Mouse (Mus musculus) midbrain, embryonic 14.5 days (tissue): ENCODE measurements around the gene Ubxn1. TPM values are rescaled to one million over a fixed set of nuclear protein-coding genes. Genes with fewer than 3 reads are reported as not detected.

Experiments
- ATAC-seq: fragments of 200-750 bp; cut with Nextera tagmentation; 2 replicates; pipeline ENCODE4 v1.8.0; 2017; ENCODE audit warnings: moderate number of reproducible peaks, moderate library complexity; ENCODE audit not compliant: low FRiP score, low TSS enrichment
- DNase-seq: peaks from one replicate; pipeline ENCODE4 v3.0.0-alpha.2; 2015
- H3K27ac ChIP-seq: fragments of 300-500 bp; sonication (generic); replicated peaks from 2 replicates; pipeline ENCODE4 v1.5.1; 2014; ENCODE audit warnings: mild to moderate bottlenecking, low read depth, low read length, moderate library complexity
- H3K27me3 ChIP-seq: fragments of 300-500 bp; sonication (generic); 2 replicates; pipeline ENCODE4 v1.6.1; 2014; ENCODE audit warnings: low read length, control low read depth, mixed read lengths; ENCODE audit not compliant: control insufficient read depth, insufficient read depth
- H3K36me3 ChIP-seq: fragments of 300-500 bp; sonication (generic); 2 replicates; pipeline ENCODE4 v1.6.1; 2014; ENCODE audit warnings: low read length, control low read depth; ENCODE audit not compliant: control insufficient read depth, insufficient read depth
- H3K4me1 ChIP-seq: fragments of 300-500 bp; sonication (generic); 2 replicates; pipeline ENCODE4 v1.6.1; 2014; ENCODE audit warnings: mild to moderate bottlenecking, antibody characterized with exemption, low read length, control low read depth; ENCODE audit not compliant: control insufficient read depth, insufficient read depth
- H3K4me2 ChIP-seq: fragments of 300-500 bp; sonication (generic); 2 replicates; pipeline ENCODE4 v1.6.1; 2014; ENCODE audit warnings: mild to moderate bottlenecking, low read length, moderate library complexity
- H3K4me3 ChIP-seq: fragments of 300-500 bp; sonication (generic); replicated peaks from 2 replicates; pipeline ENCODE4 v1.5.1; 2014; ENCODE audit warnings: low read depth, low read length
- H3K9ac ChIP-seq: fragments of 300-500 bp; sonication (generic); replicated peaks from 2 replicates; pipeline ENCODE4 v1.6.1; 2014; ENCODE audit warnings: mild to moderate bottlenecking, low read length, moderate library complexity
- H3K9me3 ChIP-seq: fragments of 300-500 bp; sonication (generic); 2 replicates; pipeline ENCODE4 v1.6.1; 2016; ENCODE audit warnings: low read length, control low read depth, mixed read lengths; ENCODE audit not compliant: control insufficient read depth
- WGBS: fragments of 180-500 bp; shearing (Covaris S2); extraction: QIAGEN DNeasy Blood & Tissue Kit; methylation state at CpG from one replicate; pipeline ENCODE4 v1.1.7; 2014; 5-methylcytosine and 5-hydroxymethylcytosine counted together
- polyA plus RNA-seq: library from polyadenylated mRNA; unstranded; fragments of >200 nt; fragmentation: Nextera tagmentation; extraction: Ambion mirVana; gene quantifications from 2 replicates; pipeline ENCODE4 v1.2.1, GENCODE M21; 2014

Gene Ubxn1
- polyA plus RNA-seq, 1 experiment from 2014 or later: 139 TPM

GRCm38 (mm10) chr19:8908531-8908930 lies 37.2 kb downstream of the Ubxn1 start:
- Histone ChIP-seq H3K27ac (no peak overlapping the region), H3K4me3 (no peak overlapping the region), H3K9ac (no peak overlapping the region), H3K4me1 (no peaks in the 10 kb centered on the region), H3K4me2 (no peak overlapping the region), H3K36me3 (peaks cover 97% of the 10 kb centered on the region), H3K27me3 (no peaks in the 10 kb centered on the region), H3K9me3 (no peaks in the 10 kb centered on the region)
- WGBS: 93% methylated on average over 6 of the region's 6 CpGs
- ATAC-seq: no peak
- DNase-seq: no peak

GRCm38 (mm10) chr19:8911810-8912209 lies 40.5 kb downstream of the Ubxn1 start:
- H3K36me3 ChIP-seq: peaks cover 100% of the 10 kb centered on the region
- no peak overlapping the region for H3K4me3 ChIP-seq
- H3K4me2 ChIP-seq: no peak overlapping the region
- H3K27me3 ChIP-seq: no peaks in the 10 kb centered on the region
- H3K9me3 ChIP-seq: no peaks in the 10 kb centered on the region
- WGBS: 96% methylated on average over 5 of the region's 5 CpGs
- ATAC-seq: no peak
- DNase-seq: no peak
- no peaks in the 10 kb centered on the region for H3K4me1 ChIP-seq
- no peak overlapping the region for H3K9ac ChIP-seq
- H3K27ac ChIP-seq: no peak overlapping the region

GRCm38 (mm10) chr19:8914212-8914611 lies 42.9 kb downstream of the Ubxn1 start:
- H3K9me3 ChIP-seq: no peaks in the 10 kb centered on the region
- H3K36me3 ChIP-seq: peaks cover 80% of the 10 kb centered on the region
- no peaks in the 10 kb centered on the region for H3K4me1 ChIP-seq
- no peak overlapping the region for H3K27ac ChIP-seq
- H3K9ac ChIP-seq: no peak overlapping the region
- WGBS: 94% methylated on average over 3 of the region's 3 CpGs
- H3K27me3 ChIP-seq: no peaks in the 10 kb centered on the region
- DNase-seq (no peak), ATAC-seq (no peak)
- H3K4me3 ChIP-seq: no peak overlapping the region
- no peak overlapping the region for H3K4me2 ChIP-seq

GRCm38 (mm10) chr19:8919000-8919399 lies 47.7 kb downstream of the Ubxn1 start:
- no peak for ATAC-seq
- no peak overlapping the region for H3K4me3 ChIP-seq

GRCm38 (mm10) chr19:8919684-8920072 lies 48.4 kb downstream of the Ubxn1 start:
- Histone ChIP-seq H3K27me3 (no peaks in the 10 kb centered on the region), H3K9me3 (no peaks in the 10 kb centered on the region), H3K4me3 (peak overlapping the region; percentile 83), H3K4me1 (peaks cover 10% of the 10 kb centered on the region; the same call in 1 of the 2 replicates), H3K9ac (peak overlapping the region; percentile 80; the same call in 1 of the 2 replicates), H3K27ac (peak overlapping the region; percentile 85), H3K36me3 (peaks cover 32% of the 10 kb centered on the region), H3K4me2 (peak overlapping the region; percentile 62)
- no peak for ATAC-seq
- 73% methylated on average over 6 of the region's 6 CpGs for WGBS
- no peak for DNase-seq

More at GRCm38 (mm10) chr19:8919000-8919399, 47.7 kb downstream of the Ubxn1 start:
- Histone ChIP-seq H3K27me3 (no peaks in the 10 kb centered on the region), H3K4me1 (peaks cover 10% of the 10 kb centered on the region; the same call in 1 of the 2 replicates), H3K27ac (no peak overlapping the region), H3K9me3 (no peaks in the 10 kb centered on the region), H3K4me2 (no peak overlapping the region), H3K36me3 (peaks cover 35% of the 10 kb centered on the region), H3K9ac (no peak overlapping the region)
- WGBS: 92% methylated on average over 3 of the region's 3 CpGs
- no peak for DNase-seq

GRCm38 (mm10) chr19:8920073-8920736 lies 48.9 kb downstream of the Ubxn1 start, which contains the start of gene B3gat3:
B3gat3 (plus strand) TSS chr19:8920374.
- H3K4me3 ChIP-seq: peak within 1 kb of the TSS; percentile 83
- H3K27me3 ChIP-seq: no peaks in the 10 kb centered on the region
- DNase-seq (peak; percentile 95), ATAC-seq (peak; percentile 96)
- WGBS: 2% methylated on average over 50 of the region's 50 CpGs
- H3K4me2 ChIP-seq: peak within 1 kb of the TSS; percentile 62
- peak within 1 kb of the TSS; percentile 85 for H3K27ac ChIP-seq
- H3K4me1 ChIP-seq: peaks cover 10% of the 10 kb centered on the region; the same call in 1 of the 2 replicates
- peaks cover 29% of the 10 kb centered on the region for H3K36me3 ChIP-seq
- H3K9ac ChIP-seq: peak within 1 kb of the TSS; percentile 80
- no peaks in the 10 kb centered on the region for H3K9me3 ChIP-seq

GRCm38 (mm10) chr19:8920836-8921291 lies 49.6 kb downstream of the Ubxn1 start:
- DNase-seq (peak; percentile 74), ATAC-seq (no peak; the same call in 1 of the 2 replicates)
- WGBS: 2% methylated on average over 6 of the region's 6 CpGs
- Histone ChIP-seq H3K4me1 (peaks cover 10% of the 10 kb centered on the region; the same call in 1 of the 2 replicates), H3K9me3 (no peaks in the 10 kb centered on the region), H3K9ac (peak overlapping the region; percentile 80), H3K27me3 (no peaks in the 10 kb centered on the region), H3K27ac (peak overlapping the region; percentile 85), H3K4me2 (peak overlapping the region; percentile 62), H3K4me3 (peak overlapping the region; percentile 83), H3K36me3 (peaks cover 29% of the 10 kb centered on the region)

- H3K4me1 ChIP-seq: peaks cover 10% of the 10 kb centered on the region; the same call in 1 of the 2 replicates
- peak overlapping the region; percentile 62 for H3K4me2 ChIP-seq
- no peak for ATAC-seq
- no peaks in the 10 kb centered on the region for H3K9me3 ChIP-seq
- H3K36me3 ChIP-seq: peaks cover 29% of the 10 kb centered on the region
- H3K4me3 ChIP-seq: peak overlapping the region; percentile 83; the same call in 1 of the 2 replicates
- no peak for DNase-seq
- H3K27me3 ChIP-seq: no peaks in the 10 kb centered on the region
- no peak overlapping the region for H3K27ac ChIP-seq
- 87% methylated on average over 9 of the region's 9 CpGs for WGBS
- no peak overlapping the region for H3K9ac ChIP-seq
Observed at GRCm38 (mm10) chr19:8921741-8922140, 50.4 kb downstream of the Ubxn1 start.
